Mouse (Mus musculus) megakaryocyte, embryonic 14.5 days (primary cell): Measurements from ENCODE around the gene Spata2. TPM values are rescaled to one million over a fixed set of nuclear protein-coding genes. Genes with fewer than 3 reads are reported as not detected.

ENCODE experiments used
- H3K27me3 ChIP-seq: replicated peaks from 2 replicates; pipeline ENCODE3; 2012; ENCODE audit warnings: inconsistent platforms
- H3K36me3 ChIP-seq: replicated peaks from 2 replicates; pipeline ENCODE3; 2012; ENCODE audit warnings: low read length, inconsistent platforms, mixed read lengths
- H3K4me1 ChIP-seq: 2 replicates; pipeline ENCODE4 v1.6.1; 2012; ENCODE audit warnings: inconsistent platforms
- H3K4me3 ChIP-seq: replicated peaks from 2 replicates; pipeline ENCODE3; 2012; ENCODE audit warnings: moderate library complexity, mild to moderate bottlenecking, inconsistent platforms
- H3K9me3 ChIP-seq: 2 replicates; pipeline ENCODE4 v1.6.1; 2012; ENCODE audit warnings: inconsistent platforms
- FLI1 ChIP-seq: IDR thresholded peaks from 2 replicates; pipeline ENCODE4 v1.6.1; 2012; ENCODE audit warnings: low read length, inconsistent platforms, mixed read lengths
- GATA1 ChIP-seq: IDR thresholded peaks from 3 replicates; pipeline ENCODE4 v1.6.1; 2012; ENCODE audit warnings: mixed read lengths, low read length, inconsistent platforms, borderline replicate concordance
- polyA plus RNA-seq: library from polyadenylated mRNA; stranded (reverse); fragments of >175 nt; gene quantifications from 2 replicates; pipeline ENCODE4 v1.2.3, GENCODE M21; 2012; ENCODE audit warnings: low replicate concordance; ENCODE audit not compliant: insufficient read depth

Gene Spata2
- polyA plus RNA-seq, 1 experiment, result 10.0 TPM

DNA sequence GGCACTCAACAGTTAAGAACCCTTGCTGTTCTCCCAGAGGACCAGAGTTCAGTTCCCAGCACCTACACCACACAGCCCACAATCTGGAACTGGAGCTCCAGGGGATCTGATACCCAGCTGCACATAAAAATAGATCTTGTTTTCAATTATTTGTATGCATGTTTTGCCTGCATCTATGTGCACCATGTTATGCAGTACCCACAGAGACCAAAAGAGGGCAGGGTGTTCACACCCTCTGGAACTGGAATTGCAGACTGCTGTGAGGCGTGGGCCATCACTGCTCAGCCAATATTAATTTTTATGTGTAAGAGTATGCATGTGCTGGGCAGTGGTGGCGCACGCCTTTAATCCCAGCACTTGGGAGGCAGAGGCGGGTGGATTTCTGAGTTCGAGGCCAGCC lies 4.6 kb upstream of the Spata2 start:
- no peaks in the 10 kb centered on the region for H3K27me3 ChIP-seq
- TF ChIP-seq GATA1, result no peak
- TF ChIP-seq FLI1, result no peak

DNA sequence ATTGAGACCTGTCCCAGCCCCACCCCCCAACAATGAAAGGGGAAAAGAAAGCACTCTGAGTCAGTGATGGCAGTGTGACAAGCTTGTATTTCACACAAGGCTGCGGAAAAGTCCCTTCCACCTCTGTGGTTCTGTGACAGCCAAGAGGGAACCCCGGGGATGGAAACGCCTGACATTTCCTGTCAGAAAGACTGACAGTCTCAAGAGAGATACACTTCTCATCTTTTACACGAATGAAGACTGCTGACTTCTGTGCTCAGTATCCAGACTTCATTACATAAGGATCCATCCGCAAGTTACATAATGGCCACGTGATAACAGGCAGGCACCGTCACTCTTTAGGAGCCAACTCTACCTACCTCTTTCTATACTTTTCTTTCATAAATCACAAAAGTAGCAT lies 3.8 kb upstream of the Spata2 start:
- Histone ChIP-seq H3K4me1 (peaks cover 47% of the 10 kb centered on the region), H3K4me3 (no peak overlapping the region), H3K27me3 (no peaks in the 10 kb centered on the region), H3K9me3 (no peaks in the 10 kb centered on the region), H3K36me3 (peaks cover 8% of the 10 kb centered on the region)
- TF ChIP-seq GATA1 (no peak), FLI1 (no peak)

More for the DNA sequence above, 4.6 kb upstream of the Spata2 start:
- Histone ChIP-seq H3K4me3 (no peak overlapping the region), H3K9me3 (no peaks in the 10 kb centered on the region), H3K36me3 (peaks cover 8% of the 10 kb centered on the region), H3K4me1 (peaks cover 42% of the 10 kb centered on the region)

DNA sequence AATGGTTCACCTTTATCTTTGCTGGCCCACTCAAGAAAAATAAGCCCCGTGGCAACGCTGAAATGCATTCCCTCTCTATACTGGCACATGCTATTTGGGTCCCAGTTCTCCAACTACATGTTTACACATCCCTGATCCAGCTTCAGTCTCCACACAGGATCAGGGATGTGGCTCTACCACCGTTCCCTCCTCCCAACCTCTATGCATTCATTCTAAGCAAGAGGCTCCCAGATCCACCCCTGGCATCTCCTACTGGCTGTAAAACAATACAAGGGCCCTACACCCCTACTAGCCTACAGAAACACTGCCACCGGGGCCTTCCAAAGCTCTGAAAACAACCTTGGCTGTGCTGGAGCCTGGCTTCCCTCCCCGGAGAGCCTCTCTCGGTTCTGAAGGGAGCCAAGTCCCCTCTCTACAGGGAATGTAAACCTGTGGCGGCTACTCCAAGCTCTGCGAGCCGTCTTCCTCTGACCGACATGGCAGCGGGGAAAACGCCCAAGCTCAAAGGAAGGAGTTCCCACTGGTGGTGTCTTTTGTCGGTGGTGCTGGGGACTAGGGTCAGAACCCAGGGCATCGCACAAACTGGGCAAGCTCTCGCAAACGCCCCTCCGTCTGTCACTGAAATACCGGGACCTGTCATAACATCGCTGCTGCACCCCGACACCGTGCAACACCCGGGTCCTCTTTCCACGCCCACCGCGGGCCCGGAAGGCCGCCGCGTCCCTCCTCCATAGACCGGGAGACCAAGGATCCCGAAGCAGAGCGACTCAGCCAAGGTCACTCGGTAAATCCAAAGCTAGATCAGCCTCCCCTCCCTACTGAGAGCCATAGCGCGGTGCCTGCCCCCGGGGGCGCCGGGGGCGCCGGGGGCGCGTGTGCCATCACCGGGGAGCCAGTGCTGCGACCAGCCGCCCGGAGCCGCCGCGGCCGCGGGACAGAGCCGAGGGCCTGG lies 654 bp downstream of the Spata2 start, which contains the start of gene Rnf114:
Rnf114 (plus strand) TSS at position 889 of the 952 bp plus-strand sequence.
- no peaks in the 10 kb centered on the region for H3K27me3 ChIP-seq
- no peaks in the 10 kb centered on the region for H3K9me3 ChIP-seq
- peaks cover 24% of the 10 kb centered on the region for H3K36me3 ChIP-seq
- H3K4me3 ChIP-seq, result peak within 1 kb of the TSS; percentile 92
- H3K4me1 ChIP-seq, result peaks cover 60% of the 10 kb centered on the region
- no peak for TF ChIP-seq GATA1
- TF ChIP-seq FLI1, result no peak

DNA sequence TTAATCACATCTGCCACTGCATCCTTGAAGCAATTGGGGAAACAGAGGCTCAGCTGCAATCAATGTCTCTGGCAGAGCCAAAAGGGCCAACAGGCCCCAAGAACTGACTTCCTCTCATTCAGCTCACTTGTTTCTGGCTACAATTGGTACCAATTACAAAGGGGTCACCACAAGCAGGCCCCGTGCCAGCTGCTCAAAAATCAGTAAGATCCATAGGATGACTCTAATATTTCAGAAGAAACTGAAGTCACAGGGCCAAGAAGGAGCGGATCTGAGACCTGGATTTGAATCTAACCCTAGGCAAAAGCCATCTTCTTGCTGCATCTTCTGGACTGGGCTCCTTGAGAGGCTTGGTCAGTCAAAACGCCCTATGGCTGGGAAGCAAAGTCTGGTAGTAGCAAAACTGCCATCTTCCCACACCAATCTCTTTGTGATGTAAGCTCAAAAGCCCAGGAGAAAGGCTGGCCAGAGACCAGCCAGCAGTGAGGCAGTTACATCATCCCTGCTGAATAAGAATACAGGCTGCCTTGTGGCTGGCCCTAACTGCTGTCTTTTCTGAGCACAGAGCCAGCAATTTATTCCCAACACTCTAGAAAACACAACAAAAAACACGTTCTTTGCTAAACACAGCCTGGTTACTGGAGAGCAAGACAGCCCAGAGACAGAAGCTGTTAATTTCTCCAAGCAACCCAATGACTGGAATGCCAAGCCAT lies 1.7 kb downstream of the Spata2 start:
- Histone ChIP-seq H3K27me3 (no peaks in the 10 kb centered on the region), H3K4me1 (peaks cover 61% of the 10 kb centered on the region), H3K9me3 (no peaks in the 10 kb centered on the region), H3K4me3 (peak overlapping the region; percentile 92), H3K36me3 (peaks cover 35% of the 10 kb centered on the region)
- TF ChIP-seq FLI1 (no peak), GATA1 (no peak)

DNA sequence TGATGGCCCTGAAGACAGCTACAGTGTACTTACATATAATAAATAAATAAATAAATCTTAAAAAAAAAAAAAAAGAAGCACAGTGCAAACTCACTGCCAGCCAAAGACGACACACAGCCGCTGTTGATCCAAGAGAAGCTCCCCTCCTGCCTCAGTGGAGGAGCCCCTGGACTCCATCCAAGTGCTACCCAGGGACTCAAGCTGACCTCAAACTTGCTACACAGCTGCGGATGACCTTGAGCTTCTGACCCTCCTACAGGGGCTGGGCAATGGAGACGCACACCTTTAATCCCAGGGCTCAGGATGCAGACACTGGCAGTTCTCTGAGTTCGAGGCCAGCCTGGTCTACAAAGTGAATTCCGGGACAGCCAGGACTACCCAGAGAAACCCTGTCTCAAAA lies 4.7 kb downstream of the Spata2 start:
- peaks cover 67% of the 10 kb centered on the region for H3K4me1 ChIP-seq
- H3K4me3 ChIP-seq, result no peak overlapping the region
- TF ChIP-seq GATA1 (no peak), FLI1 (no peak)
- no peaks in the 10 kb centered on the region for H3K27me3 ChIP-seq
- H3K9me3 ChIP-seq, result no peaks in the 10 kb centered on the region
- H3K36me3 ChIP-seq, result peaks cover 57% of the 10 kb centered on the region

DNA sequence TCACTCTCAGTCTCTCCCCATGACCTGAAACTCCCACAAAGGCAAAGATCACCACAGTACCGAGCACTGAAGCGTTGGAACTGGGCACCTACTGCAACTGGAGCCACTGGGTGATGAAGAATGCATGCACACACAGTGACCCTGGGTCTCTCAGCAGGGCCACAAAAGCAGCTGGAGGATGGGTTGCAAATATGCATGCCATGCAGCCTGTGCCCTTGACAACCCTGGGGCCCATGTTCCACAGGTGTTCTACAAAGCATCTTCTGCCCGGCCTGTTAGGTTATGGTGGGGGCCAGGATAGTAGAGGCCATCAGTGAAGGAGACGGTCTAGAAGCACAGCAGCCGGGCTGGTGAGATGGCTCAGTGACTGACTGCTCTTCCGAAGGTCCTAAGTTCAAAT lies 5.1 kb downstream of the Spata2 start:
- Histone ChIP-seq H3K4me1 (peaks cover 71% of the 10 kb centered on the region), H3K36me3 (peaks cover 61% of the 10 kb centered on the region), H3K4me3 (peak overlapping the region; percentile 25), H3K27me3 (no peaks in the 10 kb centered on the region), H3K9me3 (no peaks in the 10 kb centered on the region)
- TF ChIP-seq GATA1, result no peak
- no peak for TF ChIP-seq FLI1

DNA sequence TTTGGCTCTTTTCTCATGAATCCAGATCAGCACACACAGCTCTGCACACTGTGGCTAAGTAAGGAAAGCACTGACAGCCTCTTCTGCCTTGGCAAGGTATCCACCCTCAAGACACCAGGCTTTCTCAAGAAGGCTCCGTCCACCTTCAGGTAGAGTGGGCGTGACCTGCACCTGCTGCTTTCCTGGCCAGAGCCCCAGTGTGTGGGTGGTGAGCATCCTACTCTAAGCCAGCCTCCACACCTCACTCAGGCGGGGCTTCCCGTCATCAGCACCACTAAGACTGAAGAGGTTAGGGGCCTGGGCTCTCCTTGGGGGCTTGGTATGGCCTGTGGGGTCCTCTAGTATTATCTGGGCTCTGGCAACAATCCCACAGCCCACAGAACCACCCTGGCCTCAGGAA lies 6.1 kb downstream of the Spata2 start:
- H3K4me3 ChIP-seq, result no peak overlapping the region
- no peaks in the 10 kb centered on the region for H3K27me3 ChIP-seq
- no peaks in the 10 kb centered on the region for H3K9me3 ChIP-seq
- H3K4me1 ChIP-seq, result peaks cover 65% of the 10 kb centered on the region
- peaks cover 67% of the 10 kb centered on the region for H3K36me3 ChIP-seq
- TF ChIP-seq FLI1, result no peak
- no peak for TF ChIP-seq GATA1

DNA sequence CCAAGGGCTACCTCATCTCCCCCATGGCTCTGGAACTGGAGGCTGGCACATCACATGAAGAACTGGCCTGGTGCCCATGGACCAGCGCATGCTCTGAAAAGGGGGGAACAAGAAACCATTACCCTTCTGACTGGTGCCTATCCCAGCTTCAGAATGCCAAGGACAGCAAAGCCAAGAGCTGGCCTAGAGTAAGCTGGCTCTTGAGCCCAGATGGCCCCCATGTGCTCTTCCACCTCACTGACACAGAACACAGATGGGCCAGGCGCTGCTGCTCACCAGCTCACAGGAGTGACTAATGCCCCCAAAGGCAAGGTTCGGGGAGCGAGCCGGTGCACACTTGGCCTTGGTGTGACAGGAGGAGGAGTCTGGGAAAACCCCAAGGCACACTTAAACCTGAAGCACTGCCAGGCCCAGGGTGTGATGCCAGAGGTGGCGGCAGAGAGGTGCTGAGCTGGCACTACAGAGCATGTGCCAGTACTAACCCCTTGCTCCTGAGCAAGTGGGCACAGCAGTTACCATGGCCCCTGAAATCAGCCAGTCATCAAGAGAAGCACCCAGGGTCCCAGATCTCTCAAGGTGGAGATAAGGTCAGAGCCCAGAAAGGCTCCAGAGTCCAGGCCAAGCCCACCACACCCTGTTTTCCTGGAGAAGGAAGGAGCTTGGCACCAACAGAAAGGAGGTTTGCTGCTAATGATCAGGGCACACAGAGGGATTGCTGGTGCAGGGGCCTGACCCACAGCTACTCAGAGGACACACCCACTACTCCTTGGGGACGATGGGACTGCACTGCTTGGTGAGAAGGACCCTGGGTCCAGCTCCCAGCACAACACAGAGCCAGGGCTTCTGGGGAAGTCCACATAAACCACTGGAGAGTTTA lies 6.9 kb downstream of the Spata2 start:
- peaks cover 57% of the 10 kb centered on the region for H3K4me1 ChIP-seq
- peaks cover 72% of the 10 kb centered on the region for H3K36me3 ChIP-seq
- no peaks in the 10 kb centered on the region for H3K9me3 ChIP-seq
- no peak overlapping the region for H3K4me3 ChIP-seq
- no peak for TF ChIP-seq GATA1
- TF ChIP-seq FLI1, result no peak
- no peaks in the 10 kb centered on the region for H3K27me3 ChIP-seq

DNA sequence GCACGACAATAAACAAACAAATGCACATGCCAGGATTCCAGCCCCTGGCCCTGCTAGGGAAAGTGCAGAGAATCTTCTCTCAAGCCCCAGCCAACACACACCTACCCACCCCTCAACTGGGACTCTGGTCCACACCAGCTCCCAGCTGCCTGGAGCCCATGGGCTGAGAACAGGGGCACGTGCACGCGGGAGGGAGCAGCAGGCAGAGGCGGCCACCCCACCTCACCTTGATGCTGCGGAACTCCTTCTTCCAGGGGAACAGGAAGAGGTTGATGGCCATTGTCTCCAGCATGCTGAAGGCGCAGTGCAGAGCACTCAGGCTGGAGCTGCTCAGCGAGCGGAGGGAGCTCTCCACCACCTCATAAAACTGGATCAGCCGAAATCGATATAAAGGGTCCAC lies 7.8 kb downstream of the Spata2 start:
- Histone ChIP-seq H3K4me3 (no peak overlapping the region), H3K4me1 (peaks cover 53% of the 10 kb centered on the region), H3K9me3 (no peaks in the 10 kb centered on the region), H3K36me3 (peaks cover 80% of the 10 kb centered on the region), H3K27me3 (no peaks in the 10 kb centered on the region)
- TF ChIP-seq GATA1, result no peak
